Mouse (Mus musculus) CH12F3 (cell line): ENCODE results near the gene Afp.

ENCODE experiments used
- in situ Hi-C: fragments of 300-500 bp; cut with MboI; formaldehyde crosslinking; loops from 2 replicates; pipeline ENCODE4 v1.14.3; 2020; ENCODE audit warnings: low sequenced_read_pairs

The Afp gene

GRCm38 (mm10) chr5:90504742-90505141 lies 14.2 kb downstream of the Afp start:
- in situ Hi-C loops, result no loop called here

GRCm38 (mm10) chr5:90506507-90506906 lies 16.0 kb downstream of the Afp start:
- in situ Hi-C loops, result no loop called here

- in situ Hi-C loops, result no loop called here
Observed at GRCm38 (mm10) chr5:90507411-90507949, 16.9 kb downstream of the Afp start.

DNA sequence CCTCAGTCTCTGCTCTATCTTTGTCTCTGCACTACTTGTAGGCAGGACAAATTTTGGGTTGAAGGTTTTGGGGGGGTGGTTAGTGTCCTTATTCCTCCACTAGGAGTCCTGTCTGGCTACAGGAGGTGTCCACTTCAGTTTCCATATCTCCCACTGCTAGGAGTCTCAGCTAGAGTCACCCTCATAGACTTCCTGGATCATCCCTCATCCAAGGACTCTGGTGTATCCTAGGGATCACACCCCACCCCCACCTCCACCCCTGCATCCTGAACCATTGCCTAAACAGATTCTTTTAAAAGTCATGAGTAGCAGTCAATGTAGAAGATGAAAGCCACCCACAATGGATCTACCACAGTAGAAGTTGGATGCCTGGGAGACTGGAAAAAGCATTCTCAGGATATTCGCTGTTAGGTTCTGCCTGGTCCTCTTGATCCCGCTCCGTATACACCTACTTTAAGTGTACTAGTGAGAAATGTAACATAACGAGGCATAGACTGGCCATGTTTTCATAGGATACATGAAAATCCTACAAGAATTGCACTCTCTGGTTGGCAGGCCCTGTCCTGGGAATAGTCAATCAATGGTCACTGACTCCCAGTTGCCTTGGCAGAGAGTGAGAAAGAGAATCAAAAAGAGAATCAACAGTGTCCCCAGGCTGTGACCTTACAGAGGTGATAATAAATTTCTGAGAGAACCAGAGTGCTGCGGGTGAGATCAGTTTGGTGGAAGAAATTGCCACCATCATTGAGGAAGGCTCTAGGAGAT lies 19.5 kb downstream of the Afp start:
- in situ Hi-C loops, result no loop called here

DNA sequence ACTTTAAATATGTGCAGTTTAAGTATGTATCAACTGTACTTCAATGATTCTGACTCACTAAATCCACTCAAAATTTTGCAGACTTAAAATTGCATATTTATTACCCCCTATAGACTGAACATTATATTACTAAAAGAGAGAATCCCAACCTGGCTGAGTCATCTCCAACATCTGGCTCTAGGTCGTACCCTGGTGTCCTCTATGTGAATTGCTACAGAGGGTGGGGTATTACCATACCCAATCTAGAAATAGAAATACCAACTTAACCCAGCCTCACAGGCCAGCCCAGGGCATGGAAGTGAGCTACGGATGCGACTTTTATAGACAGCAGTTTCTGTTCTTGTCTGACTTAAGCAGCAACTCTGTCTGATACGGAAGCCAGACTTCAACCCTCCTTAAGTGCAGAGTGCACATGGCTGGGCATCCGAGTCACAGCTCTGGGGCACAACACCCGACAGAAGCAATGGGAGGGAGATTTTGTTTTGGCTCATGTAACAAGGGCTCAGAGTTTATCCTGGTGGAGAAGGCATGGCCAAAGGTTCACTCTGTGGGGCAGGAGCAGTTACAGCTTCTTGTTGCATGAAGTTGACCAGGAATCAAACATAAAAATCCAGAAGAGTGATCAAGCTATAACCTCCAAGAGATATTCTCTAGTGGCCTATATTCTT lies 21.9 kb downstream of the Afp start:
- in situ Hi-C loops, result no loop called here

DNA sequence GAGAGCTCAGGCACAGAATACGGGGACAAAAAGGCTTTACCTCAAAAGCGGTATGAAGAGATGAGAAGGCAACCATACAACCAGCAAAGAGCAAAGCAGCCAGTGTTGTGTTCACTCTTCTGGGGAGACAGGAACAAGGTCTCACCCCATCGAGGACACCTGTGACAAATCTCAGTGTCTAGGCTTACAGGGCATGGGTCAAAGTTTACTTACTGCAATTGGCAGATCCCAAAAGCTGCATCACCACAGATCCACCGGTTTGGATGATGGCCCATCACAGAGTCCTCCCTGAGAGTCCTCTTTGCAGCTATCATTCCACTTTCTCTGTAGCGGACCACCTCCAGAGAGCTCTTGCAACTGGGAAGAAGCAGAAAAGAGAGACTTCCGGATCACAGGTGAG lies 25.0 kb downstream of the Afp start:
- in situ Hi-C loops, result no loop called here

- in situ Hi-C loops, result no loop called here
Observed at GRCm38 (mm10) chr5:90518356-90519100, 28.0 kb downstream of the Afp start, which contains the start of gene Afm. Gene Afm, plus strand, starts transcription at chr5:90518932.

GRCm38 (mm10) chr5:90551191-90551590 lies 60.7 kb downstream of the Afp start:
- in situ Hi-C loops, result no loop called here

DNA sequence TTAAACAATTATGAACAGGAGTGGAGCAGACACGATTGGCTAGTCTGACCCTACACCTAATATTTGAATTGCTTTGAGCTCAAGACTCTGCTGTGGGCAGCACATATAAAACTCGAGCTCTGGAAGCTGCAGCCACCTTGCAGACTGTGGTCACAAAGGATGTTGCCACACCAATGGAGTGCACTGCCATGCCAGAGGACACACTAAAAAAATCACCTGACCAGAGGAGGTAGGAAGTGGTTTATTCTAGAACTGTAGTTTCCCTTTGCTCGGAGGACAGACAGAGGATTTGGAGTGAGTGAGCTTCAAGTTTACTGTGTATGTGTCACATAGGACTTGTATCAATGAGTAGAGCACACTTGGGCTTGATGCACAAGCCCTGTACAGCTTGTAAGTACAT lies 65.5 kb downstream of the Afp start:
- in situ Hi-C loops, result no loop called here
